Mouse (Mus musculus): Measurements from ENCODE around the gene Hoxc8.

Gene Hoxc8

DNA sequence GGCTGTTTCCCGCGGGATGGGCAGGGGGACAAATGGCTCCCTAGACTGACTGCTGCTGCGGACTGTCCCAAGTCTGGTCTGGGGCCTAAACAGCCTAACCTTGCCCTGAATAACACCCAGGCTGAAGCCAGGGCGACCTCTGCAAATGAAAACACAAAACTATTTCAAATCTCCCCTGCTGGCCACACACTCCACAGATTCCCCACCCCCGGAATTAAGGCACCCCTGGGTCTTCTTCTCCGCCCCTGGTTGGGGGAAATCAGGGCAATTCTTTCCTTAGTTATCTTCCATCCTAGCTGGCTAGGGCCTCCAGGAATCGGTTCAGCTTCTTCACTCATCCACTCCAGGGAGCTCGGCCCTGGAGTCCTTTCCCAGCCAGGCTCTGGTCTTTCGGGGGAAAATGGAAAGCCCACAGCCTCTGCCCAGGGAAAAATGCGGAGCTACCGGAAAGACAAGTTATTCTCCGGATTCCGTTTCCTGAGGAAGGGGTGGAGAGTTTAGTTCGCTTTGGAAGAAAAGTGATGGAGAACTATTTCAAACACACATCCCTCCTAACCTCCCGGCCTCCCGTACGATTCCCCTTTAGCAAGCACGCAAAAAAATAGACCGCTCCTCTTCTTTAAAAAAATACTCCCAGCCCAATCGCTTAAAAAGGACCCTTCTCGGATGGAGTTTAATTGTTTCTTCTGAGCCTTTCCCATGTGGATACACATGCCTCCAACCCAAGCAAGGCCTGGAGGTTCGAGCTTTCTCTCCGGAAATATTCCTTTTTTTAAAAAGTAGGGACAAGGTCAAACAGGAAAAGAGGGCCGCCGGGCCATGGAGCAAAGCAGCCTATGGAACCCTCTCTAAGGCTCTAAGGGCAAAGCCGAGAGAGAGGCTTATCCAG, 25.2 kb upstream of the Hoxc8 start:
- no peak for DNase-seq (ENCODE audit: low spot score in 2 of 2)

DNA sequence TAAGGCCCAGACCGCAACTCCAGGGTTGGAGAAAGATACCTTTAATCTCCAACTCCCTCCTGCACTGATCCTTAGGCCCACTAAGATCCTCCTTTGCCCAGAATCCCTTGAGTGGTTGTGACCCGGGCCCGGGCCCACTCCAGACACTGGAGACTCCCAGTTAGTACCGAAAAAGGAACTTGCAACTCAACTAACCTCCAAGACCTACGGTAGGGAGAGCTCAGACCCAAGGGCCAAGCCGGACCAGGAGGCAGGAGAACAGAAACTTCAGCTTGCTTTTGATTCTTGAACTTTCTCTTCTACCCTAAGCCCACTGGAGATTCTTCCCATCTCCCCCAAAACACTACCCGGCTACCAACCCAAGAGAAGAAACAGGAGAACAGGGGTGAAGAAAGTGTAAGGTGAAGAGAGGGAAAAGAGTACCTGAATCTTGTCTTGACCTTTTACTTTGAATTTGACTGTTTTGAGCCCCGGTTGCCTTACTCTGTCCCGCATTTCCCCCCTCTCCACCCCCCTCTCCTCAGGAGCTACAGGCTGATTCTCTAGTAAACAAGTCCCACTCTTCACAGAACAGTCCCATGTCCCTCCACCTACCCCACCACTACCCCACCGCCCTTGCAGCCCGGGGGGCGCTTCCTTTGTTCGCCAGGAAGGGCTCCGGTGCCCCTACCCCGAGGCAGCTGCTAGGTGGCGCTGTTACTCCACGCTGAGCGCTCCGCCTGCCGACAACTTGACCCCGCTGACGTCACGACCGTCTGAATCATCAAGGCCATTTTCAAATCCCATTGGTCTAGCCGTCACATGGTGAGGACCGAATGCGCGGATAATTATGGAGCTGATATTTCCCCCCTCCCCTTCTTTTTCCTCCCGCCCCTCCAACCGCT, 24.3 kb upstream of the Hoxc8 start:
- no peak for DNase-seq (ENCODE audit: low spot score in 2 of 2)

DNA sequence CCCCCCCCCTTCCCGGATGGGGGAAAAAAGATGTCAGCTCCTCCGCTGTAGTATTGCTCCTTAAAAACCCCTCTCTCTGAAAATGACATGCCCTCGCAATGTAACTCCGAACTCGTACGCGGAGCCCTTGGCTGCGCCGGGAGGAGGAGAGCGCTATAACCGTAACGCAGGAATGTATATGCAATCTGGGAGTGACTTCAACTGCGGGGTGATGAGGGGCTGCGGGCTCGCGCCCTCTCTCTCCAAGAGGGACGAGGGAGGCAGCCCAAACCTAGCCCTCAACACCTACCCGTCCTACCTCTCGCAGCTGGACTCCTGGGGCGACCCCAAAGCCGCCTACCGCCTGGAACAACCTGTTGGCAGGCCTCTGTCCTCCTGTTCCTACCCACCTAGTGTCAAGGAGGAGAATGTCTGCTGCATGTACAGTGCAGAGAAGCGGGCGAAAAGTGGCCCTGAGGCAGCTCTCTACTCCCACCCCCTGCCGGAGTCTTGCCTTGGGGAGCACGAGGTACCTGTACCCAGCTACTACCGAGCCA, 23.6 kb upstream of the Hoxc8 start, which contains the start of gene Hoxc10:
Gene Hoxc10 (plus strand): TSS at position 21 of the 536 bp plus-strand sequence.
- DNase-seq (ENCODE audit: low spot score in 2 of 2) = no peak

DNA sequence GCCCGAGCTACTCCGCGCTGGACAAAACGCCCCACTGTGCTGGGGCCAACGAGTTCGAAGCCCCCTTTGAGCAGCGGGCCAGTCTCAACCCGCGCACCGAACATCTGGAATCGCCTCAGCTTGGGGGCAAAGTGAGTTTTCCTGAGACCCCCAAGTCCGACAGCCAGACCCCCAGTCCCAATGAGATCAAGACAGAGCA, 23.2 kb upstream of the Hoxc8 start, which contains the start of gene Hoxc5:
Gene Hoxc5 (plus strand): TSS at position 132 of the 199 bp plus-strand sequence.
- DNase-seq (ENCODE audit: low spot score in 2 of 2) = no peak

DNA sequence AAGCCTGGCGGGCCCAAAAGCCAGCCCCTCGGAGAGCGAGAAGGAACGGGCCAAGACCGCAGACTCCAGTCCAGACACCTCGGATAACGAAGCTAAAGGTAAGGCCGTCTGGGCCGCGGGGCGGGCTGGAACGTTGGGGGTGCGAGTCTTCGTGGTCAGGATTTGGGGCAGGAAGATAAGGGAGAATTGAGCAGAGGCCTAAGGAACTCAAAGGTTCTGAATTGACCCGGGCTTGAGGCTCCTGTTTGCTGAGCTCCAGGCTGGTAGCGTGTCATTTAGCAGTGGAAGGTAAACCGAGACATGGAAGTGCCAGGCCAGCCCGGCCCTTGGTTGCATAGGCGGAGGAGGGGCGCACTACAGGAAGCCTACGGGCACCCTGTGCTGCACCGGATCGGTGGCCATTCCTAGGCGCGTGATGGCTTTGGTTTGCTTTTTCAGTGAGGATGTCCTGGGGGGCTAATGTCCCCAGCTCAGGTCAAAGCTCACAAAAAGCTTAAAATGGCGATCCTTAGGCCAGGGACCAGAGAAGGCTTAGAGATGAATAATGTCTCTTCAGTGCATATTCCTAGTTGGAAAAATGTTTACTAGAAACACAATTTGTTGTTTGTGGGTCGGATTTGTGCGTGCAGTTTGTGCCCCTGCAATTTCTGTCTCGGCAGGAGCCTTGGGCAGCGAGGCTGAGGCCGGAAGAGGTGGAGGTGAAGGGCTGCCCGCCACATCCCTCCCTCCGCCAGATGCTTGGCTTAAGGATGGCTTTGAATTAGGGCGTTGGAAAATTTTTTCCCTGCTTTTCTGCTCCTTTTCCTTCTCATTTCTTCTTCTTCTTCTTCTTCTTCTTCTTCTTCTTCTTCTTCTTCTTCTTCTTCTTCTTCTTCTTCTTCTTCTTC, 22.7 kb upstream of the Hoxc8 start:
- DNase-seq (ENCODE audit: low spot score in 2 of 2) = no peak

DNA sequence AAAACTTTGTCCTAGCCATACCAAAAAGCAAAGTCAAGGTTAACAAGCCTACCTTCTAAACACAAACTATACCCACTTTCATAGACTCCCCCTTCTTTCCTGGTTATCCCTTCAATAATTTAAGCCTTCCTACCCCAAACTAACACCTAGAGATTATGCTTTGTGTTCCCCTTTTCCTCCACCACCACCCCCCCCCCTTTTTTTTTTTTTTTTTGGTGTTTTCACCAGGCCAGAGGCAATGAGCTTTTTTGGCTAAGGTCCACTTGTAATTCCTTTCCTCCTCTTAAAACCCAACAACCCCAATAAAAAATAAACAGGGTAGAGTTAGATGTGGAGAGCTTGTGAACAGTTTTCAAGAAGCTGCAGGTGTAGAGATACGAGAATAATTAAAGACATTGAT, 21.1 kb upstream of the Hoxc8 start:
- no peak for DNase-seq (ENCODE audit: low spot score in 2 of 2)

DNA sequence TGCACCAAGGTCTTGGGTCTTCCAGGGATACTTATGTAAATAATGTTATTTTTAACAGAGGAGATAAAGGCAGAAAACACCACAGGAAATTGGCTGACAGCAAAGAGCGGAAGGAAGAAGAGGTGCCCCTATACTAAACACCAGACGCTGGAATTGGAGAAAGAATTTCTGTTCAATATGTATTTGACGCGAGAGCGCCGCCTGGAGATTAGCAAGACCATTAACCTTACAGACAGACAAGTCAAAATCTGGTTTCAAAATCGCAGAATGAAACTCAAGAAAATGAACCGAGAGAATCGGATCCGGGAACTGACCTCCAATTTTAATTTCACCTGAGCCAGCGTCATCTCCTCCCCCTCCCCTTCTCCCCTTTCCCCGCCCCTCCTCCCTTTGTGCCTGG, 19.7 kb upstream of the Hoxc8 start:
- DNase-seq (ENCODE audit: low spot score in 2 of 2) = no peak

DNA sequence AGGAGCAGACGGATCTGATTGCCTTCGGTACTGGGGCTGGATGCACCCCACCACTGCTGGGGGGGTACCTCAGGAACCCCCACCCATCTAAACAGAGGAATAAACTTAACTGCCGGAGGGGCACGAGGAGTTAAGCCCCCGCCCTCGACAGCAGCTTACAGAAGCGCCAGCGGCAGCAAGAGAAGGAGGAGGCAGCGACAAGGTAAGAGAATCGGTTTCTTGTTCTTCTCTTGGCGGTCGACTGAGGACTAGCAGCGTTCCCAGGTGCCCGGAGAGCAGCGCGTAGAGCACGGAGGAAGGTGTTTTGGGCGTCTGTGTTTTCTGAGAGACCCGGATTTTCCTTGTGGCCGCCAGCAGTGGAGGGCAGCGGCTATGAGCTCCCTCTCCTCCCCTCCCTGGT, 18.2 kb upstream of the Hoxc8 start:
- DNase-seq (ENCODE audit: low spot score in 2 of 2) = no peak

DNA sequence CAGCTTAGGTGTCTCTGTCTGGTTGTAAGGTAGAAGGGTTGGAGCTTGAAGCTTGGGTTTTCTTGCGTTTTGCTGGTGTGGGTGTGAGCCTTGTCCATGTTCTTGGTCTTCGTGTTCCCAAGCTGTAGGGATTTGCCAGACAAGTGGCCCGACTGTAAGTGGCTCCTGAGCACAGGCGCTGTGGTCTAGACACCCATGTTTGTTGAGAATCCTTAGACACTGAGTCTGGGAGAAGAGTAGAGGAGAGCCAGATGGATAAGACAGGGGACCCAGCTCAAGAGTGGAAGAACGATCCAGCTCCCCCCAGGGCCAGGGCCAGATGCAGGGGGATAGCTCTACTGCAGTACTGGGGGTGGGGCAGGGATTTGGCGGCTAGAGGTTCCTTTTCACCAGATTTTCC, 17.7 kb upstream of the Hoxc8 start:
- DNase-seq (ENCODE audit: low spot score in 2 of 2) = no peak

DNA sequence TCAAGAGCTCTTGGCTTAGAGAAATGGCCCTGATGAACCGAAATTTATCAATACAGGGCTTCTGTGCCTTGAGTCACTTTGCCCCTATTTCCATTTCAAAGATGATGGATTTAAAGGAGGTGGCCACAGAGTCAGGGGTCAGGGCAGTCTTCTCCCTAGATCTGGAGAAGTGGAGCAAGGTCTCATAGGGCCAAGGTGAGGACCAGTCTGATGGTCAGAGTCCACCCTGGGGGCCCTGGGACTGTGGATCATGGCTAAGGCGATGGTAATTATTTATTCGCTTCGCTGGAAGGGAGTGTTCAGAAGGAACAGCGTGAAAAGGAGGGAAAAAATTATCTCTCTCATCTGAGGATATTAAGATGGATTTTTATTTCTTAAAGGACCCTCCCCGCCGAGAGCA, 15.4 kb upstream of the Hoxc8 start:
- no peak for DNase-seq (ENCODE audit: low spot score in 2 of 2)

DNA sequence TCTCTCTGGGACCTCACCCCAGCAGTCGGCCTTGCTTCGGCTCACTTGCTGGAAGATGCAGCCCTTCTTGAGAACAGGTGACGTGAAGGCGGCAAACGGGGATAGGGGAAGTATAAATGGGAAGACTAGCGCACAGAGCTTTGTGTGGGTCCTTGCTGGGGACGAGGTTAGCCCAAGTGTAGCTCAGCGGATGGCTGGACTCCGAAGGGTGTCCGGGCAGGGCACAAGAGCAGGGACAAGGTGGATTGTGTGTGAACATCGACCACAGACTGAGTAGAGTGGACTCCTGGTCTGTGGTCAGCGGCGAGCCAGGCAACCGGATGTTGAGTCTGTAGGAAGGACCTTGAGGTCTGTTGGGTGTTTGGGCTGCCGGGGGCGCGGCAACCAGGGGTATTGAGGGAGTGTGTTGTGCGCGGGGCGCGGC, 14.7 kb upstream of the Hoxc8 start:
- DNase-seq (ENCODE audit: low spot score in 2 of 2) = no peak

DNA sequence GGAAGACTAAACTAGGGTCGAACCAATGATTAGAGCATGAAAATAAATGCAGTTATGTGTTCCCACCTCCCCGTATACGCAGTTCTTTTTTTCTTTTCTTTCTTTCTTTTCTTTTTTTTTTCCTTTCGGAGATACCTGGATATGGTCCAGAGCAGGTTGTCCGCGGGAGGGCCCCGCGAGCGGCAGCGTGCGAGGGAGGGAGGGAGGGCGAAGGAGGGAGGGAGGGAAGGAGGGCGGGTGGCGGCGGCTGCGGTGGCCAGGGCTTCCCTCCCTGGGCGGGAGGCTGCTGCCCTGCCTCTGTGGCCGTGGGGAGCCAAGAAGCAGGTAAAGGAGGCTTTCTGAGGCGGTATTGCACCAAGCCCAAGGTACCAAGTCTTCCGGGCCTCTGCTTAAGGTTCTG, 14.2 kb upstream of the Hoxc8 start, which contains the start of gene Hoxc9:
Gene Hoxc9 (plus strand): TSS at position 269 of the 400 bp plus-strand sequence.
- no peak for DNase-seq (ENCODE audit: low spot score in 2 of 2)

DNA sequence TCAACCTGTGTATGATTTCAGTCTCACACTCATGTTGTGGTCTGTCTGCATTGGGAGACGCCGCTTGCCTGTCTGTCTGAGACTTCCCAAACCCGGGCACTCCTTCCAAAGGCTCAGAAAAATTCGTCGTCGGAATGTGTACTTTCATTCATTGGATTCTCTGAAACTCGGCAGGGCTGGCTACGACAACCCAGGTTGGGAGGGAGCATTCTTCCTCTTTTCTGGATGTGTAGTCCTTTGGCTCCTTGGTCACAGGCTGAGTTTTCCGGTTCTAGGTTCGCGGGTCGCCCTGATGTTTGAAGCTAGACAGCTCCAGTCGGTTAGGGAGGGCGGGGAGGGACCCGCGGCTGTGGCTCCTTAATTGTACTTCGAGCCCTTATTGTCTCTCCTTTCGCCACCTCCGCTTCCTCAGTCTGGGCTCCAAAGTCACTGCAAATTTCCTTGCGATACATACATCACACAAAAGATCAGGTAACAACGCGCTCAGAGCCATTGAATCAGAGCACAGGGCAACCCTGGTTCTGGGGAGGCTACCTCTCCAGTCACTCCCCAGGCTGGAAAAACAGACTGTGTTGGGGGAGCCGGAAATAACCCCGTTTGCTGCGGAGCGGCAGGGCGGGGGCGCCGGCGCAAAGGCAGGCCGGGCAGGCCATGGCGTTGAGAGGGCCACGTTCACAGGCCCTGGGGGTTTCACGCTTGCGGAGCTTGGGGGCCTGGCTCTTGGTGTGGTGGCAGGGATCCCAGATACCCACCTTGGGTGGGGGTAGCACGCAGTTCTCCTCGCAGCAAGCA, 13.6 kb upstream of the Hoxc8 start:
- DNase-seq (ENCODE audit: low spot score in 2 of 2) = no peak

DNA sequence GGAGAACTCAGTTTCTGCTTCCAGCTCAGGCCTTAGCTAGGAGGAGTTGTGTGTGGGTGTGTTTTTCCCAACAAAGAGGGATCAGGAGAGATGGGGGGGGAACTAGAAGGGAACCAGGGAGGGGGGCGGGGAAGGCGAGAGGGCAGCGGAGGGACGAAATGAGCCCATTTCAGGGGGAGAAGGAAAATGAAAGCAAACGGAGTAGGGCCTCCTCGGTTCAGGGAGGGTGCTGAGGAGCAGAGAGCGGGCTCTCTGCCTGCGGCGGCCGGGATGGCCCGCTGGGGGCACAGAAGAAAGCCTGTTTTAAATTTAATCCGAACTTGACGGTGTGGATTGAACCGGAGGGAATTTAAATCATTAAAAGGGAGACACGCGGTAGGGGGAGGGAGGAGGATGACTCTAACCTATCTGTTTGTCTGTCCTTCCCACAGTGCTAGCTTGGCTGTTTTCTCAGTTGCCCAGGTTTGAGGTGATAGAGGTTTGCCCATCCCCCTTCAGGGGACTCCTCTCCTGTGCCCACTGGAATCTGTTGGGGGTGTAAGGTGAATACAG, 12.9 kb upstream of the Hoxc8 start:
- no peak for DNase-seq (ENCODE audit: low spot score in 2 of 2)

DNA sequence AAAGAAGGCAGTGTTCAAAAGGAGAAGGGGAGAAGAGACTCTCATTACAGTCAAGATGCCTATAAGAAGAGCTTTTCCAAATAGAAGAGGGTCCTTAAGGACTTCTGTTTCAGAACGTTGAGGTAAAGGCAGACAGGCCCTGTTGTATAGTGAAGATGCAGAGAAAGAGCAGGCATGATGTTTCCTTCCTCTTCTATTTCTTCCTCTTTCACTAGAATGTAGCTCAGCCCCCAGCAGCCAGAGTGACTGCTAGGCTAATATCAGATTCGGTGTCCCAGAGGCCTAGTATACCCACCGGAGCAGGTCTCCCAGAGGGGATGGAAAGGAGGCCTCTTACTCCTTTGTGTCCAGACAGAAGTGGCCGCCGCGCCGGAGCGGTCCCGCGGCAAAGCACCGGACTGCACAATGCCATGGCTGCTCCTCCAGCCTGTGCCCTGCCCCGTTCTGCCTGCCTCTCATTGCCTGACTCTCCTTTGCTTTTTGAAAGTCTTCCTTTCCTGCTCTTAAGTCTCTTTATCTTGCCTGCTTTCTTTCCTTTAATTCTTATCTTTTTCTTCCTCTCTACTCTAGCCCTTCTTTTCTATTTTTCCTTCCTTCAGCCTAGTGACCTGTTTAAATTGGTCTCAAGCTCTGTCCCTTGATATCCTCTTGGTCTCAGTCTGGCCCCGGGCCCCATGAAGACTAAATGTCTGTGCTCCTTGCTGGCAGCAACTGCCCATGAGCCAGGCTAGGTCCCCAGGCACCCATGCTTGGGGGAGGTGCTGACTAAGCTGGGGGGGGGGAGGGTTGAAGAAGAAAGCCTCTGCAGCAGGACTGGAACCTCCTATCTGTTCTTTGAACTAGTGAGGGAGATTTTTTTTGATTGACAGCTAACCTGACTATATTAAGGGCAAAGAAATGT, 11.5 kb upstream of the Hoxc8 start:
- no peak for DNase-seq (ENCODE audit: low spot score in 2 of 2)

DNA sequence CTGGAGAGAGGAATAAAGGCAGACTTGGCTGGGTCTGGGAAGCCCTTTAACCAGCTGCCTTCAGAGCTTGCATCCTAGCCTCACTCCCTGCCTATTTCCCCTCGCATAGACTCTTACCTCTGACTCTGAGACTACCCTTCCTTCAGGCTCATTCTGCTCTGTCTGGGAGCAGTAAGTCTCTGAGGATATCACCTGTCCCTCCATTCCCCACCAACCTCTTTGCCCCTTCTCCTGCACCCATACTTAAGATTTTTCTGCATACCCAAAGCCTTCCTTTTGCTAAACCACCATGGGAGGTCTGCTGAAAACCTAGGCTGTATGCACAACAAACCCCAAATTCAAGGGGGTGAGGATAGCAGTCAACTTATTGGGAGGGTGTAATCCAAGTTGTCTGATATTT, 10.5 kb upstream of the Hoxc8 start:
- DNase-seq (ENCODE audit: low spot score in 2 of 2) = no peak

DNA sequence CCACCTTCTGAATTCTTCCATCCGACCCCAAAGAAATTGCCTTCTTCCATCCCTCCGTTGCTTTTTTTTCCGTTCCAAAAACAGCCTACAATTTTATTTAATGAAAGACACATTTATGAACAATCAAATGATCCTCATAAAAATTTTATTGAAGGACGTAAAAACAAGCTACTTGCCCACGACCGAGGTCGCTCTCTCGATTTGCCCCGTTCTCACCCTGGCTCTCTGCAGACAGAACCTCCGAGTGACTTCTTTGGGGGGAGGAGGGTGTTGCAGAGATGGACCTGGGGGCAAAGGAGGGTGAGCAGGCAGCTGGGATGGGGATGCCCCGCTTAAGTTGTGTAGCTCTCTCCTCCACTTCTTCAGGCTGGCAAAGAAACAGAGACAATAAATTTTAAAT, 10.1 kb upstream of the Hoxc8 start:
- no peak for DNase-seq (ENCODE audit: low spot score in 2 of 2)

DNA sequence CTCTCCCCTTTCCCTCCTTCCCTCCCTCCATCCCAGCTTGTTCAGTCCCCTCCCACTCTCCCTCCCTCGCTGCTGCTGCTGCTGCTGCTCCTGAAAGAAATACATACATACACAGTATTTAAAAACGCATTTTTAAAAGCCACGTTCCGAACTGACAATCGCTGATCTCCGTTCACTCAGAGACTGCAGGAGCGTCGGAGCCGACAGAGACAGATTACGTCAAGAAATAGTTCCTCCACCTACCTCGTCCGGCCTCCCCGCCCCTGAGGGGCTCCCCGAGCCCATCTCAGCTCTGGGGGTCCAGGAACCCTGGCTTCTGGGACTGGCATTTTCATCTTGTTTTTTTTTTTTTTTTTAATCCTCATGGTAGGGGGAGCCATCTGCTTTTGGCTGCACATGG, 9.5 kb upstream of the Hoxc8 start:
- no peak for DNase-seq (ENCODE audit: low spot score in 2 of 2)

Data from frontal cortex, postnatal 10 days (tissue).